Mouse (Mus musculus) layer of hippocampus, adult 11-12 months (tissue): ENCODE measurements at regions not wholly inside any gene's neighbourhood (a gene's known extent, or its start where the extent isn't known, plus 50 kb on each side); places are given as distances from the start of the nearest gene placed in this dataset.

Experiments used
- DNase-seq: peaks from one replicate; pipeline ENCODE4 v3.0.0; 2022; ENCODE audit warnings: low spot score

DNA sequence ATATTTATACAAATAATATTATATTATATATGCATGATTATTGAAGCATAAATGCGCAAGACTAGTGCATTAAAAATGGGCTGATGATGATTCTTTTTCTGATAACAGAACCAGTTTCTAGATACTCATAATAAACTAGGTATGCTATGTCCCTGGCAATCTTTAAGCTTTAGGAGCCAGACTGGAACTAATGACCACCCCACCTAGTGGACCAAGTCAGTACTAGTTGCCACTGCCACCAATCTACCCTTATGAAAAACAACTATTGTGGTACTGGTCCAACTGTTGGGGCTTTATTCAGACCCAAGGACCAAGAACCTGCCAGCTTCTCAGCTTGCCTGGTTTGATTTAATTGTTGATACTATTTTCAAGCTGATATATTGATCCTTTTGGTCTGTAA lies 722.8 kb downstream of the Dach1 start:
- no peak for DNase-seq

GRCm38 (mm10) chr14:97440326-97440725 lies 729.2 kb downstream of the Dach1 start:
- DNase-seq: no peak

DNA sequence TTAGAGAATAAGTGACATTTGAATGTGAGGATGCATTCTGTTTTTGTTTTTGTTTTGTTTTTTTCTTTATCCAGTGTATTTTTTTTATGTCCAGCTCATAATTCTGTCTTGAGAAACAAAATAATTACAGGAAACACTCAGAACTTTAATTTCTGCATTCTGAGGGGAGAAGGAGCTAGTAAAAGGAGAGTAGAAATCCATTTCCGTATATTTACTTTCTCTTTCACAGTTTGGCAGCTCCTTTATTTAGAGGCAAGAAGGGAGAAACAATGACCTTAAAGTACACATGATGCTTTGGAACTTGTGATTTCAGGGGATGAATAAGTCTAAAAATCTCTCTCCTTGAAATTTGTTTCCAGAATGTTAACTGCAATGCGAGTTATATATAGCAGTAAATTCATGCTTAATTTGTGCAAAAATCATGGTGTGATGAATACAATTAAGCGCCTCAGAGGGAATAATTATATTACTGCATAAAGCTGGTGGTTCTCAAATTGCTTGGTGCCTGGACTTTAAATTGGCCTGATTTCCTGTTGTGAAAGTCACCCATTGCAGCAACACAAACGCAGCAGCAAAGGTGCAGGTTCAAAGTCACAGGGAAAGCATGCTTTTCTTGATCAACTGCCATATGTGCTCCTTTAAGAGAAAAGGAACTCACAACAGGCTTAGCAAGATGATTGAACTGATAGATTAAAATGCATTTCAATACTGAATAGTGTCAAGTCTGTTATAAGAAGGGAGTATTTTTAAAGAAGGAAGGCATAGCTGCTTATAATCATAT lies 733.9 kb downstream of the Dach1 start:
- no peak for DNase-seq

DNA sequence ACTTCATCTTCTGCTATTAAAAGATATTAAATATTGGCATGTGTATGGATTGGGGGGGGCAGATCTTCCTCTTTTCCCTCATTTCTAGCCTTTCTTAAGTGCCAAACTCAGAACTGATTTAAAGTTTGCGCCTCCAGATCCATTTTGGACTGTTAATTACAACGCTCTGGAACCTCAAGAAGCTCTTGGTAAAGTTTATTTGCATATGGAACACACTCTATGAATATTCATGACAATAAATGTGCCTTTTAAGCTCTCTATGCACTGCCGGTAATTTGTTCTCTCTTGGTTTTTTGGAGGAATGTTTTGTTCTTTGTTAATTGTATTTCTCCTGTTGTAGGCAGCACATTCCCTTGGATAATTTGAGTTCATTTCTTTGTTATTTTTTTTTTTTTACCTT lies 738.3 kb downstream of the Dach1 start:
- DNase-seq: no peak

DNA sequence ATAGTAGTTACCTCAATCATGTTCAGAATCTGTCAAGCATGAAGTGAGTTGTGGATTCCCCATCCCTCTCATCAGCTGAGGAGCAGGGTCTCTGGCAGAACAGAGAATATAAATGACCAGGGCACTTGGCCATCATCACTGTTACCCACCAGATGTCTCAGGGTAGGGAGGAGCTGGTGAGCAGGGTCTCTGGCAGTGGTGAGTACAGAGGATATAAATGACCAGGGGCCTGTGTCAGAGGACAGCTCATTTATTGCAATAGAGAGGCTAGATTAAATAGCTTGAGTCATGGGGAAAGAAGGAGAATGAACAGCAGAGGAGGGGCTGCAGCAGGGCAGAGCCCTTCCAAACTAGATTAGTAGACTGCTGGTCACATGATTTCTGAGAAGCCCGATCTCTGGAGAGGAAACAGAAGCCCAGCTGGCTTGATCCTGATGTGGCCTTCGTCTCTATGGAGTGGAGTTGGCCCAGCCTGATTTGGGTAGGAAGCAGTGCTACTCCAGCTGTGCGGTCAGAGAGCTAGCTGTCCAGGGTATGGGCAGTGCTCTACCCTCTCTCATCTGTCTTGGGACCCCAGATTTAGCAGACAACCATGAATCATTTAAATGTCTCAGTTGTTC lies 766.3 kb downstream of the Dach1 start:
- no peak for DNase-seq

DNA sequence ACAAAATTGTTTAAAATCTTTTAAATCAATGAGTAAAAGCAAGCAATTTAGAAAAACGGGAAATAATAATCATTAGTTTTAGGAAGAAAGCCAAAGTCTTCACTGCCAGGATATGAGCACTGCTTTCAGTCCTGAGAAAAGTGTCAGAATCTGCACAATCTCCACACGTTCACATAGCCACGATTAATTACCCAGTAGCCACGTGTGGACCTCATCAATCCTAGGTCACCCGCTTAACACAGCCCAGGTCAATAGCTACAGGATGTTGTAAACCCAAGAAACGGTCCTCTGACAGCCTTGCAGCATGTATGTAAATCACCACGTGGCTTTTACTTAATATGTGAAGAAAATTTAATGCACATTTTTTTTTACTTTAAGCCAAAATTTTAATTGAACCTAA lies 773.2 kb downstream of the Dach1 start:
- no peak for DNase-seq

DNA sequence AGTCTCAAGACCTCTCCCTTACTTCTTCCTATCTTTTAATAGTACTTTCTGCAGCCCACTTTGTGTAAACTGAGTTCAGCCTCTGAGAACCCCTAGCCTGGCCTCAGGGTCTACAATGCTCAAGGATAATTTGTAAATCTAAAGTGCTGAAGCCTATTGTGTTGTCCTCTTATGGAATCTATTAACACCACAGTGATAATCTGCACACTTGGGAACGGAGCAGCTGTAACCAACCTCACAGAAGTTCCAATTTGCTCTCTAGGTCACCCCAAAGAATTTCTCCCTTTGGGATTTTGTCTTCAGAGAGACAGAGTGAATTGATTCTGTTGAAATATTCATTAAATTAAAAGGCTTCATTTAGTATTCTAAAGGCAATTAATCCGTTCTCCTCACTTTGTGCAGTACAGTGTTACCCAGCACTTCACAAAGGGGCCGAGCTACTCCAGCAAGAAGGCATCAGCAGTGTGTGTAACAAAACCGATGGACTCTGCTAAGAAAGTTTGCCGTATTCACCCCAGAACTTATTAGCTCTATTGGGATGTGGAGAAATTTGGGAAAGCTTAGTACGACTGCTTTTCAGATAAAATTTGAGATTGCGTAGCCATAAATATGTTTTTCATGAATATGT lies 773.7 kb downstream of the Dach1 start:
- DNase-seq: no peak

DNA sequence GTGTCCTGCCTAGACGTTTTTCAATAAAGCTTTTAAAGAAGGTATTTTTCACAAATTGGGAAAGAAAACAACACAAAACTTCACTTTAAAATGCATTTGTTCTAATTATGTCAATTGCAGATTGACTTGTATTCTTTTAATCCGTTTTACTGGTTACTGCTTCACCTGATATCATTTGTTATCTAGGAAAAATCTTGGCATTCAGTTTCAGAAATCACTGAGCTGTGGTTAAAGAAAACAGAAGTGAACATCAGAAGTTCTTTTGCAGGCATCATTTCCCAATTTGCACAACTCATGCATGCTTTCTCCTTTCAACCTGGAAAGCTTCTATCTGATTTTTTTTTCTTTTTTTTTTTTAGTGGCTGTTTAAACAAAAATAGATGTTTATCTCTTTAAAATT lies 780.6 kb downstream of the Dach1 start:
- DNase-seq: no peak

GRCm38 (mm10) chr14:97380131-97380530 lies 789.4 kb downstream of the Dach1 start:
- DNase-seq: no peak

- DNase-seq: no peak
These were observed 812.6 kb downstream of the Dach1 start for GRCm38 (mm10) chr14:97356915-97357314.

DNA sequence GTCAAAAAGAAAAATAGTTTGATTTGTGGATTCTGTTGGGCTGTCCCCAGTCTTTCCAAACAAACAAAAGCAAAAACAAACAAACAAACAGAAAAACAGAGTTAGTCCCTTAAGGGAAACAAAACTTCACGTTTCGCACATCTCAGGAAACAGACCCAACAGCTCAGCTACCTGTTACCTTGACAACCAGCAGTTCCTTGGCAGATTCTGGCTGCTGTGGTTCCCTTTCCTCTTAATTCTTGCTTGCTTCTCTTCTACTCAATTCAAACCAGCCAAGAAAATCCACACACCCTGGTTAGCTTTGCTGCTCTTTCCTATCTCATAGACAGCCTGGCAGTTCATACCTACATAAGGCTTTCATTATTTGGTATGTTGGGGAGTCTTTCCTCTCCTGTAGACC lies 821.6 kb downstream of the Dach1 start:
- DNase-seq: no peak

DNA sequence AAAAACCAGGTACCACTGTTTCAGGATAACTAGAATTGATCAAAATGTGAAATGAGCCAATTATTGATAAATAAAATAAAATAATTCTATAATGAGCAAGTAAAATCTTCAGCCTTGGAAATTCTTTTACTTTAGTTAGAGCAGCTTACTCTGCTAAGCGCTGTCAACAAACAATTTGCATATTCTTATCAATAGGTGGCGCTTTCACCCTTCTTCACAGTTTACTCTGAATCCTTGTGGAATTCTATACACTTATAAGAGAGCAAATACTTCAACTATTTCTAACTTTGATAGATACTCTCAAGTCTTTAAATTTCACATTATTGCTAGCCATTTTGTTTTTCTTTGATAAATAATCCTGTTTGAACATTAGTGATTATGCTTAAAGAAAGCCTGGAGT lies 812.5 kb upstream of the Klhl1 start:
- peak; percentile 11 for DNase-seq

DNA sequence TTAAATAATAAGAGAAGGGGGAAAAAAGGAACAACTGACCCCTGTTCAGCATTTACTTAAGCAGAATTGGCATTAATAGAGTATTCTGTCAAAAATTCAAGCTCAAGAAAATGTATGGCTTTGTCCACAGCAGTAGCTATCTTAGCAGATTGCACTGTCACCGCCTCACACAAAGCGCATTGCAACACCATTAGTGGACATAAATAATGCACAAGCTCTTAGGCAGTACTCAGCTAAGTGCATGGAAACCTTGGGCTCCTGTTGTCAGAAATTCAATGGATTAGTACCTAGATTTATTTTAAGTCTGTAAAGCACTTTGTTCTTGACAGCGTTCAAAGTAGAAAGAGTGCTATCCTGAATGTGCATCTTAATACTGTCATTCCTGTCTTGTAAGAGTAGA lies 811.1 kb upstream of the Klhl1 start:
- DNase-seq: no peak

- no peak for DNase-seq
These were observed 774.2 kb upstream of the Klhl1 start for GRCm38 (mm10) chr14:97293109-97293508.

DNA sequence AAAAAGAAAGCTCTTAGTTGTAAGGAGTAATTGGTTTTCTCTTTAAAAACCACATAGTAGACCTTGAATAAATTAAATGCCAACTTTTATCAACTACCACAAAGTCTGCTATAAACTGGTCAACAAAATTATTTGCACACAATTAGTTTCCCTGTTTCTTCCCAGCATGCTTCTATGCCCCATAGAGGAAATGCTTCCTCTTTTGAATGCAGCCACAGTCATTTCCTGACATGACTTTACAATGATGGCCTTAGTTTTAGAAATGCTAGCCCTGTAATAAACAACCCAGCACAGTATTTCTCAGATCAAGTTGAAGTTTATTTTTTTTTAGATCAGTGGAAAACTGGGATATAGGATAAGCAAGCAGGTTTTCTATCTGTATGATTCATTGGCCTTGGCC lies 768.5 kb upstream of the Klhl1 start:
- DNase-seq: no peak

DNA sequence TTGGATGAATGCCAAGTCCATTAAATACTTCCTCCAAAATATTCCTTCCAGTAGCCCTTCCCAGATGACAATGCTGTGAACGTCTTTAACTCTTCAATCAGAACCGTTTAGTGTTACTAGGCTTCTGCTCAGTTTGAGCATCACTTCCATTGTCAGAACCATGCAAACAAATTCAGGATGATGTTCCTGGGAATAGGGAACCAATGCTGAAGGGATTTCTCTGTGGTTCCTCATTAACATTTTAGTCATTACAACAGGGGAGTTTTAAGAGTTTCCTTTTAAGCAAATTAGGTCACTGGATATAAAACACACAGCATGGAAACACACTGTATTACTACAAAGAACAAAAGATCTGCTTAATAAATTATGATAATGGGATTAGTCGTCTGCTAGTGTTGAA lies 739.6 kb upstream of the Klhl1 start:
- no peak for DNase-seq
